Mouse (Mus musculus) myocyte (in vitro differentiated cells): Measurements from ENCODE around the gene Pp2d1.

Experiments
- CEBPB ChIP-seq: IDR thresholded peaks from 2 replicates; pipeline ENCODE4 v1.6.1; 2011; ENCODE audit warnings: mild to moderate bottlenecking, moderate library complexity; ENCODE audit not compliant: poor library complexity, insufficient read depth, severe bottlenecking
- E2F4 ChIP-seq: IDR thresholded peaks from one replicate; pipeline ENCODE4 v1.6.1; 2011; ENCODE audit warnings: mild to moderate bottlenecking, control low read depth, moderate library complexity; ENCODE audit not compliant: insufficient read depth
- MAX ChIP-seq: IDR thresholded peaks from one replicate; pipeline ENCODE4 v1.6.1; 2011; ENCODE audit warnings: low read depth, mild to moderate bottlenecking, control low read depth
- MYOD1 ChIP-seq, 3 experiments: IDR thresholded peaks; one replicate each; pipeline ENCODE4 v1.6.1; 2011; ENCODE audit warnings: control low read depth in 2 of 3, low read depth in 2 of 3, mild to moderate bottlenecking in 2 of 3, moderate library complexity in 1 of 3; ENCODE audit not compliant: insufficient read length in 2 of 3, control insufficient read depth in 1 of 3
- MYOG ChIP-seq, 3 experiments: IDR thresholded peaks; one replicate each; pipeline ENCODE4 v1.6.1; 2011; ENCODE audit warnings: control low read depth in 2 of 3, low read depth in 2 of 3, mild to moderate bottlenecking in 2 of 3; ENCODE audit not compliant: insufficient read length in 2 of 3, control insufficient read depth in 1 of 3, insufficient read depth in 1 of 3
- POLR2A ChIP-seq: IDR thresholded peaks from one replicate; pipeline ENCODE4 v1.6.1; 2011; ENCODE audit warnings: low read depth, mild to moderate bottlenecking, control low read depth, moderate library complexity; ENCODE audit not compliant: insufficient read length
- POLR2AphosphoS2 ChIP-seq: IDR thresholded peaks from one replicate; pipeline ENCODE4 v1.6.1; 2011; ENCODE audit warnings: low read depth, control low read depth; ENCODE audit not compliant: insufficient read length
- SRF ChIP-seq: IDR thresholded peaks from one replicate; pipeline ENCODE4 v1.6.1; 2011; ENCODE audit warnings: low read depth; ENCODE audit not compliant: control insufficient read depth, insufficient read length
- TCF12 ChIP-seq: IDR thresholded peaks from one replicate; pipeline ENCODE4 v1.6.1; 2011; ENCODE audit warnings: mild to moderate bottlenecking, control low read depth; ENCODE audit not compliant: poor library complexity, insufficient read depth, severe bottlenecking
- TCF3 ChIP-seq: IDR thresholded peaks from one replicate; pipeline ENCODE4 v1.6.1; 2011; ENCODE audit warnings: low read depth, control low read depth; ENCODE audit not compliant: insufficient read length
- USF1 ChIP-seq: IDR thresholded peaks from one replicate; pipeline ENCODE4 v1.6.1; 2011; ENCODE audit warnings: low read depth, mild to moderate bottlenecking, control low read depth, moderate library complexity

- TF ChIP-seq USF1 (no peak), POLR2A (no peak), TCF12 (no peak), CEBPB (no peak), E2F4 (no peak), MYOG (IDR thresholded peaks at IDR 0.05; ENCODE audit: control insufficient read depth in 1 of 3, insufficient read depth in 1 of 3, insufficient read length in 2 of 3, low read depth in 2 of 3) (no peak), POLR2AphosphoS2 (no peak), SRF (no peak), MYOD1 (IDR thresholded peaks at IDR 0.05; ENCODE audit: control insufficient read depth in 1 of 3, insufficient read length in 2 of 3, low read depth in 2 of 3) (no peak), MAX (no peak), TCF3 (no peak)
These were observed 22.3 kb upstream of the Pp2d1 start for GRCm38 (mm10) chr17:53561458-53562029.
